Mouse (Mus musculus): ENCODE results near the gene Sfswap.

Sfswap gene

DNA sequence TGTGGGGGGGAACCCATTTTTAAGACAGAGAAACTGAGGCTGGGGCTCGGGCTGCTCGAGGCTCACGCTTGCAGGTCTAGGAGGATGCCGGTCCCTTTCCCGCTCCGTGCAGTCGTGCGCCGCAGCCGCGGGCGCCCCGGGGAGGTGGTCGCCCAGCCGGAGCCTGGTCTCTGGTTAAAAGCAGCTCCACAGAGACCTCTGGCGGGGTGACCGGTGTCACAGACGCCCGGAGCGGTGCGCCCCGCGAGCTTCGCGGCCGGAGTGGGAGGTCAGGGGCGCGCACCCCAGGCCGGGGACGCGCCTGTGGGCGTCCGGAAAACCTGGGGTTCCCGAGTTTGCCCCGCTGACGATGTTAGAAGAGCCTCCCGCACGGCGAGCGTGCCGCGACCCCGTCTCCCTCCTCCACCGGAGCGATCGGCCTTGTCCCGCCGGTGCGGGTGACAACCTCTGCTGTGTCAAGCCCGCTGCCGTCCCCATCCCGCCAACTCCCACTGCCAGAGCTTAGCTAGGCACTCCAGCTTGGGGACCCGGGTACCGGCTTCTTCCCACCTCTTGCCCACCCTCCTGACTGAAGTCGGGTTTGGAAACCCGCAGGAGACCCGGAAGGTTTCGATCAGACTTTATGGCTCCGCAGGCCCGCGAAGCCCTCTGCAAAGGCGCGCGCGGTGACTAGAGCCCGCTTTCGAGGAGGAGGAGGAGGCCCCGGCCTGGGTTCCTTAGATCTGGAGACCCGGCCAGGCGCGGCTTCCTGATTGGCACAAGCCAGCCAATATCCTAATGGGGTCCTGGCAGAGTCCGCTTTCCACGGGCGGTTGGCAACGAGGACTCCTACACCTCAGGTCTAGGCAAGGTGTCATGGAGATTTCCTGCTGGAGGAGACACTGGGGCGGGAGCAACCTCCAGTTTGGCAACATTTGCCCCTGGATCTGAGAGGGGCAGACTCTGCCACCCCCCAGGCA is 83.8 kb downstream of the Sfswap start:
- DNase-seq (ENCODE audit: low read depth, low spot score), result peak; percentile 39

DNA sequence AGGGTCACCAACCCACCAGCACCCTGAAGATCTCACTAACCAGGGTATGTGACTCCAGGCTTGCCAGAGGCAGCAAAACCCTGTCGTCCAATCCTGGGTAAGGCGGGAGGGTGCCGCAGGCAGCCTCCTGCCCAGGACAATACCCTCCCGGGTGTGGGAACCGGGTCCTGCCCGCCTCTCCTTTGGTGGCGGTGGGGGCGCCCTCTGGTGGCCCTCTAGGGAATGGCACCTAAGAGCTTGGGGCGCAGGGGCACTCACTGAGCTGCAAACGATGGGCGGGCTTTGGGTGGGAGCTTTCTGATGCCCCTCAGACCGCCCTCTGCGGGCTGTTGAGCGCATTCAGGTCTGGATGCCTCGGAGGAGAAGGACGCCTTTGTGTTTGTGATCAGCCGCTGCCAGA is 85.0 kb downstream of the Sfswap start:
- DNase-seq (ENCODE audit: low read depth, low spot score), result peak; percentile 90

DNA sequence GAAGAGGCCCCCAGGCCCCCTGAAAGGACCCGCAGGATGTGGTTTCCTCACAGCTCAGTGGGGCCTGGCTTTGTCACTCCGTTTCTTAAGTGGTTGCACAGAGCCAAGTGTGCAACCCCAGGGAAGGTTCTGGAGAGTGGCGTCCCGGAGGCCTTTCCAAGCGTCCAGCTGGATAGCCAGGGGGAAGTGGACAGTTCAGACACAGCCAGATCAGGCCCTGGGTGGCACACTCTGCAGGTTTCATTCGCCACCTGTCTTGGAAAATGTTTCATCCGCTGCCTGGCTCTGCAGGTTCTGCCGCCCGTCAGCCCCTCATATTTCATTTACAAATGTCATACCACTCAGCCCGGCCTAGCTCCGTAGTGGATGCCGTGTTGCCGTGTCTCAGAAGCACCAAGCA is 85.5 kb downstream of the Sfswap start:
- DNase-seq (ENCODE audit: low read depth, low spot score), result no peak

DNA sequence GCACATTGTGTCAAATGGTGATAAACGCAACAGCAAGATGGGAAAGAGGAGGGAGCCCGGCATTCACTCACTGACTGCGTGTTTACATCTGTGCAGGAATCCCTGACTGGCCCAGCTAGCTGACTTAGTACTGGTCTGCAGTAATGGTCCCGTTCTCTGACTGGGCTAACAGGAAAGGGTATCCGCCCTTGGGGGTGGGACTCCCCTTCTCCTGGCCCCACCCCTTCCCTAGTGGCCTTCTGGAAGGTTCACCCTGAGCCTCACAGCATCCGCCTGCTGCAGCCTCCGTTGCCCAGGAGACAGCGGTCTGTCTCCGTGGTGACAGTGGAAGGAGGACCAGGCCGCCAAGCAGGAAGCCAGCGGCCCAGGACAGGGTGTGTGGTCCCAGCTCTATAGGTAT is 89.9 kb downstream of the Sfswap start:
- peak; percentile 79 for DNase-seq (ENCODE audit: low read depth, low spot score)

DNA sequence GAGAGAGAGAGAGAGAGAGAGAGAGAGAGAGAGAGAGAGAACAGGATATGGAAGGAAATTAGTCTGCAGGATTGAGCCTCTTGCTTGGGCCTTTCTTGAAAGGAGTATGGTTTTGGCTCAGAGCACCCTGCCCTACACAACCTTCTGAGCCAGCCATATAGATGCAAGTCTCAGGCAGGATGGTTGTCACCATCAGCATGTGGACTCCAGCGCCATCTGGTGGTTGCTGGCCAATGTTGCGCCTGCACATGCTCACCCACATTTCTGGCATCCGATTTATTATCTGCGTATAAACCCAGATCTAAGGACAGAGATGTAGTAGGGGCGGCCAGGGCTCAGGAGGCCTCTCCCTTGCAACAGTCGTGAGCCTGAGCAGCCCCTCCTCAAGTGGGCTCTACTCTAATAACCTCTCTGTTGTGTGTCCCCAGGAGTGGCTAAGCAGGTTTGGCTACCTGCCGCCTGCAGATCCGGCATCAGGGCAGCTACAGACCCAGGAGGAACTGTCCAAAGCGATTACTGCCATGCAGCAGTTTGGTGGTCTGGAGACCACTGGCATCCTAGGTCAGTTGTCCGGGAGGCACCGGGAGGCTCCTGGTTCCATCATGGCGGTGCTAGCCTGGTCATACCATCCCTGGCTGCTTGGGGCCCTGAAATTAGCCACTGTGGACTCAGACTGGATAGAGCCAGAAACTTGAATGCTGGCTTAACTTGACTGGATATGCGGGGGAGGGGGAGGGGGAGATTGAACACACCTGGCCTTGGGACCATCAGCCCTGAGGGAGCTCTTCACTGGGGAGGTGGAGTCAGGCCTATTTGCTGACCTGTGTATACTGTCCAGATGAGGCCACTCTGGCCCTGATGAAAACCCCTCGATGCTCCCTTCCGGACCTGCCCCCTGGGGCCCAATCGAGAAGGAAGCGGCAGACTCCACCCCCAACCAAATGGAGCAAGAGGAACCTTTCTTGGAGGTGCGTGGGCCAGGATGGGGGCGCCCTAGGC is 93.4 kb downstream of the Sfswap start:
- DNase-seq (ENCODE audit: low read depth, low spot score), result peak; percentile 79

DNA sequence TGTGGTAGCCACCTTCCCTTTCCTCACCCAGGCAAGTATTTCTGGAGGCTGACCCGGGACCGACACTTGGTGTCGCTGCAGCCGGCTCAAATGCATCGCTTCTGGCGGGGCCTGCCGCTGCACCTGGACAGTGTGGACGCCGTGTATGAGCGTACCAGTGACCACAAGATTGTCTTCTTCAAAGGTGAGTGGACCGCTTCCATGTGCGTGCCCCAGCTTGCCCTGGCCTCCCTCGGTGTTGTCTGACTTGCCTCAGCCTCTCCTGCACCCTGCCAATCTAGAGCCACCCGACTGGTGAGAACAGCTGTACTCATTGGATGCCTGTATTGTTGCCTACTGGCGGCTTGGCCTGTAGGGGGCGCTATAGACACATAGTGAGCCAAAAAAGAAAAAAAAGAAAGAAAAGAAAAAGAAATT is 101.1 kb downstream of the Sfswap start:
- DNase-seq (ENCODE audit: low read depth, low spot score), result peak; percentile 83

DNA sequence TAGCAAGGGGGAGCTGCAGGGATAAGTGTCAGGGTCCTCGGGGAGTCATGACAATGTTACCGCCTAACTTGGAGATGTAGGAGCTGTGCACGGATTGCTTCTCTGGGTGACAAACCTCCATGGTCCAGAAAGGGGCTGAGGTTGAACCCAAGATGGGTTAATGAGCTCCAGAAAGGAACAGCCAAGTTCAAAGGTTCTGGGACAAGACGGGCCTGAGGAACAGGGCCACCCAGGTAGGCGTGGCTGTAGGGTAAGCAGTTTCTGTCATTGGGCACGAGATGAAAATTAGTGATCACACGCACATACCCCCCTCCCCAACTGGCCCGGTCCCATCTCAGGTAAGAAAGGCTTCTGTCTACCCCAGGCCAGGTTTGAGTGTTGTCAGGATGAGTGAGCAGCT is 106.5 kb downstream of the Sfswap start:
- no peak for DNase-seq (ENCODE audit: low read depth, low spot score)

DNA sequence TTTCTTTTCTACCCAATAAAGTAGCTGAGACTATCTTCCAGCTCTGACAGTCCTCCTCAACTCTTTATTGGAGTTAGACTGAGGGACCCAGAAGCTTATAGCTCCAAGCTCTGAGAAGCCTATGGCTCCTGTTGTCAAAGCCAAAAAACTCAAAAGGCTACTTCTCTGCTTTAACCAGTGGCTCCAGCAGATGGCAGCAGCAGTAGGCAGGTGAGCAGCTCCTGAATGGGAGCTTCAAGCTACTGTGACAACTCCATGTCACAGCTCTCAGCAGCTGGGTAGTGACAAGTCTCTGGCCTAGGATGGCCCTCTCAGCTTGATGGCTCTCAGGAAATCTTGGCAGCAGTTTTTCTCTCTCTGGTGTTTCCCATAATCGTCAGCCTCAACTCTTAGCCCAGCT is 110.0 kb downstream of the Sfswap start:
- peak; percentile 83 for DNase-seq (ENCODE audit: low read depth, low spot score)

DNA sequence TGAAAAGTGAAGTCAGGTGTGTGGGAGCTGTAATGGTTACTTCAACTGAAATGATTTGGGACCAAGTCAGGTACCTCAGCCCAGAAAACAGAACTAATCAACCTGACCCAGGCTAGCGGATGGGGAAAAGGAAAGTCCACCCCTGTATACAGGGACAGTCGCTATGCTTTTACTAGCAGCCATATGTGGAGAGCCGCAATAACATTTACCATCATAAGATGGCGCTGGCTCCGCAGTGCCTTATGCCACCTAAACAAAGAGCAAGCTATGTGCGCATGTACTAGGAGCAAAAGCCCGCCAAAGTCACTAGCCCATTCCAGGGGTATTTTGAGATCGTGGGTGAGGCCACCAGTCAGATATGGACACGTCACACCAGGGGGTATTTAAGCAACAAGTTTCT is 119.6 kb downstream of the Sfswap start:
- DNase-seq (ENCODE audit: low read depth, low spot score), result peak; percentile 34

Measured in R1 (cell line).